Mouse (Mus musculus): Measurements from ENCODE around the gene Skap1.

The Skap1 gene

GRCm38 (mm10) chr11:96466382-96466781, 2.0 kb downstream of the Skap1 start:
- no peak for DNase-seq

- no peak for DNase-seq
These were observed 2.6 kb downstream of the Skap1 start for GRCm38 (mm10) chr11:96466987-96467386.

- DNase-seq = no peak
These were observed 3.8 kb downstream of the Skap1 start for GRCm38 (mm10) chr11:96468048-96468745.

- DNase-seq = no peak
These were observed 18.3 kb downstream of the Skap1 start for GRCm38 (mm10) chr11:96482711-96483110.

GRCm38 (mm10) chr11:96483179-96483578, 18.8 kb downstream of the Skap1 start:
- DNase-seq = no peak

- no peak for DNase-seq
These were observed 34.1 kb downstream of the Skap1 start for GRCm38 (mm10) chr11:96498481-96498880.

GRCm38 (mm10) chr11:96501042-96501441, 36.6 kb downstream of the Skap1 start:
- DNase-seq = no peak

GRCm38 (mm10) chr11:96502948-96503347, 38.6 kb downstream of the Skap1 start:
- no peak for DNase-seq

GRCm38 (mm10) chr11:96504509-96505119, 40.2 kb downstream of the Skap1 start:
- no peak for DNase-seq

GRCm38 (mm10) chr11:96505841-96506240, 41.4 kb downstream of the Skap1 start:
- DNase-seq = no peak

GRCm38 (mm10) chr11:96515164-96515563, 50.8 kb downstream of the Skap1 start:
- DNase-seq = no peak

- no peak for DNase-seq
These were observed 60.1 kb downstream of the Skap1 start for GRCm38 (mm10) chr11:96524541-96524940.

GRCm38 (mm10) chr11:96526137-96526621, 61.8 kb downstream of the Skap1 start:
- DNase-seq = no peak

- no peak for DNase-seq
These were observed 67.5 kb downstream of the Skap1 start for GRCm38 (mm10) chr11:96531757-96532433.

- DNase-seq = no peak
These were observed 70.1 kb downstream of the Skap1 start for GRCm38 (mm10) chr11:96534531-96534930.

GRCm38 (mm10) chr11:96536146-96536545, 71.8 kb downstream of the Skap1 start:
- DNase-seq = no peak

- no peak for DNase-seq
These were observed 77.6 kb downstream of the Skap1 start for GRCm38 (mm10) chr11:96542003-96542402.

GRCm38 (mm10) chr11:96542561-96542960, 78.2 kb downstream of the Skap1 start:
- DNase-seq = no peak

GRCm38 (mm10) chr11:96546428-96546827, 82.0 kb downstream of the Skap1 start:
- no peak for DNase-seq

- no peak for DNase-seq
These were observed 86.7 kb downstream of the Skap1 start for GRCm38 (mm10) chr11:96550960-96551703.

- no peak for DNase-seq
These were observed 88.7 kb downstream of the Skap1 start for GRCm38 (mm10) chr11:96553091-96553490.

GRCm38 (mm10) chr11:96560229-96560628, 95.8 kb downstream of the Skap1 start:
- DNase-seq = no peak

GRCm38 (mm10) chr11:96564088-96564487, 99.7 kb downstream of the Skap1 start:
- DNase-seq = no peak
